Mouse (Mus musculus): ENCODE data around the gene Apeh. TPM values are rescaled to one million over a fixed set of nuclear protein-coding genes. Genes with fewer than 3 reads are reported as not detected.
"Not testable (repeated sequence)": the region's sequence is repeated elsewhere in the genome, so short reads cannot be mapped to it uniquely, and the experiment has no call there.

The Apeh gene
- polyA plus RNA-seq, 1 experiment from 2014 or later = 54.3 TPM

GRCm38 (mm10) chr9:108136225-108136624, 41.8 kb upstream of the Apeh start:
- H3K9ac ChIP-seq (ENCODE audit: low read depth, low read length) = no peak overlapping the region
- no peaks in the 10 kb centered on the region for H3K27me3 ChIP-seq (ENCODE audit: control insufficient read depth, insufficient read depth, low read length)
- DNase-seq (ENCODE audit: low spot score) (peak; percentile 53), ATAC-seq (ENCODE audit: low FRiP score) (no peak)
- no peak overlapping the region for H3K4me3 ChIP-seq (ENCODE audit: low read depth, low read length)
- H3K4me1 ChIP-seq (replicated peaks; ENCODE audit: control insufficient read depth, insufficient read depth, low read length) = no peaks in the 10 kb centered on the region
- WGBS = 29% methylated on average over 1 of the region's 1 CpGs
- no peak overlapping the region for H3K27ac ChIP-seq (ENCODE audit: low read depth, low read length)
- H3K4me2 ChIP-seq (replicated peaks; ENCODE audit: low read depth, low read length) = no peak overlapping the region
- no peaks in the 10 kb centered on the region for H3K9me3 ChIP-seq (ENCODE audit: control insufficient read depth, low read length)
- no peaks in the 10 kb centered on the region for H3K36me3 ChIP-seq (ENCODE audit: control insufficient read depth, insufficient read depth, low read length)

GRCm38 (mm10) chr9:108135679-108136078, 41.3 kb upstream of the Apeh start:
- WGBS = 95% methylated on average over 3 of the region's 3 CpGs
- not testable (repeated sequence) for DNase-seq (ENCODE audit: low spot score); H3K9ac ChIP-seq (ENCODE audit: low read depth, low read length); H3K4me1 ChIP-seq (replicated peaks; ENCODE audit: control insufficient read depth, insufficient read depth, low read length); H3K4me3 ChIP-seq (ENCODE audit: low read depth, low read length); H3K27ac ChIP-seq (ENCODE audit: low read depth, low read length); H3K4me2 ChIP-seq (replicated peaks; ENCODE audit: low read depth, low read length); H3K36me3 ChIP-seq (ENCODE audit: control insufficient read depth, insufficient read depth, low read length); H3K9me3 ChIP-seq (ENCODE audit: control insufficient read depth, low read length); H3K27me3 ChIP-seq (ENCODE audit: control insufficient read depth, insufficient read depth, low read length); ATAC-seq (ENCODE audit: low FRiP score)

- Histone ChIP-seq H3K9me3 (ENCODE audit: control insufficient read depth, low read length) (no peaks in the 10 kb centered on the region), H3K9ac (ENCODE audit: low read depth, low read length) (no peak overlapping the region), H3K4me1 (replicated peaks; ENCODE audit: control insufficient read depth, insufficient read depth, low read length) (no peaks in the 10 kb centered on the region), H3K36me3 (ENCODE audit: control insufficient read depth, insufficient read depth, low read length) (no peaks in the 10 kb centered on the region), H3K4me2 (replicated peaks; ENCODE audit: low read depth, low read length) (no peak overlapping the region), H3K27ac (ENCODE audit: low read depth, low read length) (no peak overlapping the region), H3K4me3 (ENCODE audit: low read depth, low read length) (no peak overlapping the region), H3K27me3 (ENCODE audit: control insufficient read depth, insufficient read depth, low read length) (no peaks in the 10 kb centered on the region)
- ATAC-seq (ENCODE audit: low FRiP score) = no peak
- no peak for DNase-seq (ENCODE audit: low spot score)
- WGBS = 80% methylated on average over 1 of the region's 1 CpGs
These were observed 39.1 kb upstream of the Apeh start for GRCm38 (mm10) chr9:108133478-108133877.

- no peak for DNase-seq (ENCODE audit: low spot score)
- Histone ChIP-seq H3K4me2 (replicated peaks; ENCODE audit: low read depth, low read length) (no peak overlapping the region), H3K9ac (ENCODE audit: low read depth, low read length) (no peak overlapping the region), H3K4me1 (replicated peaks; ENCODE audit: control insufficient read depth, insufficient read depth, low read length) (no peaks in the 10 kb centered on the region), H3K9me3 (ENCODE audit: control insufficient read depth, low read length) (no peaks in the 10 kb centered on the region), H3K4me3 (ENCODE audit: low read depth, low read length) (no peak overlapping the region), H3K27ac (ENCODE audit: low read depth, low read length) (no peak overlapping the region), H3K27me3 (ENCODE audit: control insufficient read depth, insufficient read depth, low read length) (no peaks in the 10 kb centered on the region), H3K36me3 (ENCODE audit: control insufficient read depth, insufficient read depth, low read length) (no peaks in the 10 kb centered on the region)
- 94% methylated on average over 3 of the region's 3 CpGs for WGBS
- ATAC-seq (ENCODE audit: low FRiP score) = no peak
These were observed 38.0 kb upstream of the Apeh start for GRCm38 (mm10) chr9:108132373-108132772.

- no peaks in the 10 kb centered on the region for H3K9me3 ChIP-seq (ENCODE audit: control insufficient read depth, low read length)
- WGBS = 87% methylated on average over 5 of the region's 5 CpGs
- H3K36me3 ChIP-seq (ENCODE audit: control insufficient read depth, insufficient read depth, low read length) = no peaks in the 10 kb centered on the region
- no peak overlapping the region for H3K4me2 ChIP-seq (replicated peaks; ENCODE audit: low read depth, low read length)
- H3K9ac ChIP-seq (ENCODE audit: low read depth, low read length) = no peak overlapping the region
- no peak overlapping the region for H3K4me3 ChIP-seq (ENCODE audit: low read depth, low read length)
- no peak for ATAC-seq (ENCODE audit: low FRiP score)
- no peaks in the 10 kb centered on the region for H3K4me1 ChIP-seq (replicated peaks; ENCODE audit: control insufficient read depth, insufficient read depth, low read length)
- H3K27ac ChIP-seq (ENCODE audit: low read depth, low read length) = no peak overlapping the region
- H3K27me3 ChIP-seq (ENCODE audit: control insufficient read depth, insufficient read depth, low read length) = no peaks in the 10 kb centered on the region
- no peak for DNase-seq (ENCODE audit: low spot score)
These were observed 37.1 kb upstream of the Apeh start for GRCm38 (mm10) chr9:108131502-108131901.

- 82% methylated on average over 13 of the region's 13 CpGs for WGBS
- ATAC-seq (ENCODE audit: low FRiP score) = no peak
These were observed 34.9 kb upstream of the Apeh start for GRCm38 (mm10) chr9:108129042-108129948.

GRCm38 (mm10) chr9:108128248-108128647, 33.8 kb upstream of the Apeh start:
- H3K36me3 ChIP-seq (ENCODE audit: control insufficient read depth, insufficient read depth, low read length) = no peaks in the 10 kb centered on the region
- WGBS = 85% methylated on average over 11 of the region's 11 CpGs

More at GRCm38 (mm10) chr9:108129042-108129948, 34.9 kb upstream of the Apeh start:
- no peak for DNase-seq (ENCODE audit: low spot score)
- Histone ChIP-seq H3K4me3 (ENCODE audit: low read depth, low read length) (no peak overlapping the region), H3K4me1 (replicated peaks; ENCODE audit: control insufficient read depth, insufficient read depth, low read length) (no peaks in the 10 kb centered on the region), H3K27me3 (ENCODE audit: control insufficient read depth, insufficient read depth, low read length) (no peaks in the 10 kb centered on the region), H3K9ac (ENCODE audit: low read depth, low read length) (no peak overlapping the region), H3K4me2 (replicated peaks; ENCODE audit: low read depth, low read length) (no peak overlapping the region), H3K27ac (ENCODE audit: low read depth, low read length) (no peak overlapping the region), H3K9me3 (ENCODE audit: control insufficient read depth, low read length) (no peaks in the 10 kb centered on the region), H3K36me3 (ENCODE audit: control insufficient read depth, insufficient read depth, low read length) (no peaks in the 10 kb centered on the region)

GRCm38 (mm10) chr9:108126436-108127180, 32.2 kb upstream of the Apeh start:
- H3K9ac ChIP-seq (ENCODE audit: low read depth, low read length) = no peak overlapping the region
- no peak for DNase-seq (ENCODE audit: low spot score)
- H3K4me3 ChIP-seq (ENCODE audit: low read depth, low read length) = no peak overlapping the region
- no peak for ATAC-seq (ENCODE audit: low FRiP score)
- H3K36me3 ChIP-seq (ENCODE audit: control insufficient read depth, insufficient read depth, low read length) = no peaks in the 10 kb centered on the region
- H3K27ac ChIP-seq (ENCODE audit: low read depth, low read length) = no peak overlapping the region
- 87% methylated on average over 17 of the region's 17 CpGs for WGBS
- H3K27me3 ChIP-seq (ENCODE audit: control insufficient read depth, insufficient read depth, low read length) = no peaks in the 10 kb centered on the region
- no peaks in the 10 kb centered on the region for H3K4me1 ChIP-seq (replicated peaks; ENCODE audit: control insufficient read depth, insufficient read depth, low read length)
- H3K9me3 ChIP-seq (ENCODE audit: control insufficient read depth, low read length) = no peaks in the 10 kb centered on the region
- H3K4me2 ChIP-seq (replicated peaks; ENCODE audit: low read depth, low read length) = no peak overlapping the region

More at GRCm38 (mm10) chr9:108128248-108128647, 33.8 kb upstream of the Apeh start:
- H3K9me3 ChIP-seq (ENCODE audit: control insufficient read depth, low read length) = no peaks in the 10 kb centered on the region
- H3K4me1 ChIP-seq (replicated peaks; ENCODE audit: control insufficient read depth, insufficient read depth, low read length) = no peaks in the 10 kb centered on the region
- DNase-seq (ENCODE audit: low spot score) (no peak), ATAC-seq (ENCODE audit: low FRiP score) (no peak)
- no peak overlapping the region for H3K27ac ChIP-seq (ENCODE audit: low read depth, low read length)
- H3K9ac ChIP-seq (ENCODE audit: low read depth, low read length) = no peak overlapping the region
- H3K4me2 ChIP-seq (replicated peaks; ENCODE audit: low read depth, low read length) = no peak overlapping the region
- no peak overlapping the region for H3K4me3 ChIP-seq (ENCODE audit: low read depth, low read length)
- no peaks in the 10 kb centered on the region for H3K27me3 ChIP-seq (ENCODE audit: control insufficient read depth, insufficient read depth, low read length)

Data from hindbrain, embryonic 11.5 days (tissue).